Mouse (Mus musculus): ENCODE data around the gene Ppa2.

The Ppa2 gene

DNA sequence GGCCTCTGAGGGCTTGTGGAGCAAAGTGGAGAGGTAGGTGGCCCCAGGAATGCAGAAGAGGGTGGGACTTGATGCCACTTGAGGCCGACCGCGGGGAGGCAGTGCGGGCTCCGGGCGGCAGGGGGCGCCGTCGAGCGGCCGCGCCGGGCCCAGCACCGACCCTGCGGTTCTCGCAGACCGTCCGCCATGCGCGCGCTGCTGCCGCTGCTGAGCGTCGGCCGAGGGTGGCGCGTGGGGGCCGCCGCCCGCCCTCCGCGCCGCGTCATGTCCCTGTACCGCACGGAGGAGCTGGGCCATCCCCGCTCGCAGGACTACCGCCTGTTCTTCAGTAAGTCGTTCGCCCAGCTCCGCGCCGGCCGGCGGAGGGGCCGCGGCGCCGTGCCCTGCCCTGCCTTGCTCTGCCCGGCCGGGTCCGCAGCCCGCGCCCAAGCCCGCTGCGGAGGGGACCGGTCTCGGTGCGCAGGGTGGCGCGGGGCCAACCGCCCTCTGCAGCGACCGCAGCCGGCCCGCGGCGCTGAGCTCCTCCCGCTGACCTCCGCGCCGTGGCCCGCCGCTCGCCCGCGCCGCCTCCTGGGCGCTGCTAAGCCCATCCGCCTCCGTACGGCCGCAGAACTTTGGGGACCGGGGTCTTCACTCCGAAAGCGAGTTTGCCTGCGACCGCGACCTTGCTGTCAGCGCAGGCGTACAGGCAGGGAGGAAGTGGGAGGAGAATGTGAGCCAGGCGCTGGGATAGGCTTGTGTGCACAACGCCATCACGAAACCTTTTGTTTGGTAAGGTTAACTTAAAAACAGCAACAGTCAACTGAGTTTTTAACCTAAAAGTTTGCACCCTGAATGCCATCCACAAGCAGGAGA is at the start of gene Ppa2:
Ppa2 (plus strand) TSS at position 157 of the 855 bp plus-strand sequence.
- DNase-seq (ENCODE audit: low read depth), result peak; percentile 49

DNA sequence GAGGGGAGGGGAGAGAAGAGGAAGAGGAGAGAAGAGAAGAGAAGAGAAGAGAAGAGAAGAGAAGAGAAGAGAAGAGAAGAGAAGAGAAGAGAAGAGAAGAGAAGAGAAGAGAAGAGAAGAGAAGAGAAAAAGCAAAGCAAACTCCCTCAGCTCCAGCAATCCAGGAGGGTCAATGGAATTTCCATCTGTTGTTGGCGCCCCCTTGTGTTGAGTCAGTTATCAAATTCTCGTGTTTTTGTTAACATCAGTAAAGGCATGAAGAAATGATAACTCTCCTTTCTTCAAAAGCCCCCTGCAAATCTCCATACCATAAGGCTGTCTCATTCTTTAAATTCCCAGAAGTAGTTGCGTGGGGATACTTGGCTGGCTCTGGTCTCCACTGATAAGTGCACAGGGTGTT is 38.0 kb upstream of the Ppa2 start:
- DNase-seq (ENCODE audit: low read depth), result peak; percentile 55

DNA sequence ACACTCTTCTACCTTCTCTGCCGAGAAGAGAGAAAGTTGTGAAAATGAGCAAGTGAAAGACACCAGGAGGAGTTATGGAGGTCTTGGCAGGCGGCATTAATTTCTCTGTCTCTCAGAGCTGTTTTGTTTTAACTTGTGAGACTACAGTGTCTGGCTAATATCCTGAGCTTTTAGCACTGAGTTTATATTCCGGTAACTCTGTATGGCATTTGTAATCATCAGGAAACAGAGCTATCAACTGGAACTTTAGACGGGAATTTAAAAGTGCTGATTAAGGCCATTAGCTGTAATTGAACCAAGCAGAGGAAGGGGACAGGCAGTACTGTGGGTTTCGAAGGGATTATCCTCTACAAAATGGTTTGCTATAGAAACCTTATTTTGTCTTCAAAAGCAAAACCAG is 25.3 kb upstream of the Ppa2 start:
- no peak for DNase-seq (ENCODE audit: low read depth)

DNA sequence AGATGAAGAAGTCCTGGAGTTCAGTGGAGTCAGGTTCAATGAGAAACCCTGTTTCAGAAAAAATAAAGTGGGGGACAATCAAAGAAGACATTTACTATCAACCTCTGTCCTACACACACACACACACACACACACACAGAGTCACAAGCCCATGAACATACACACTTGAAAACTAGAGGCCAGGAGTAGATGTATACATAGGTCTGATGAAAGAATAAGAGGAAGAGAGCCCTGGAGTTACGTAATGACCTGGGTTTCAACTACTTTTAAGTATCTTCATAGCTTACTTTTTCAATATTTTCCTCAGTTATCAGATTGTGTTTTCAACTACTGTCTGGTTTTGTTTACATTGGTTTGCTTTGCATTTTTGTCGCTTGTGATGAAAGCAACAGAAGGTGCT is 21.1 kb upstream of the Ppa2 start:
- DNase-seq (ENCODE audit: low read depth), result no peak

DNA sequence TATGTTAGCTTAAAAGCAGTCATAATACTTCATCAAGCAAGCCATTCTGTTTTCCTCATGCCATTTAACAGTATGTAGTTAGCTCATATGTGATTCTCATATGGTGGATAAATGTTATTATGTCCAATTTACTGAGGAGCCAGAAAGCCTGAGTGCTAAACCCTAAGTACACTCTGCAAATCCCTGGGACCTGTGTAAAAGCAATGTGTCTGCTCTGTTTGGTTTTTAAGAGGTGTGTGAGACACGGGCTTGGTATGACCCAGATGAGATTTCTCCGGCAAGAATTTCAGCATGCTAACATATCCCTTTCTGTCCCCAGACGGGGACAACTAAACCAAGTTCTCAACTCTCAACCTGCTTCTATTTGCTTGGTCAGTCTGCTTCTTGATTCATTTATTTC is 5.6 kb upstream of the Ppa2 start:
- no peak for DNase-seq (ENCODE audit: low read depth)

DNA sequence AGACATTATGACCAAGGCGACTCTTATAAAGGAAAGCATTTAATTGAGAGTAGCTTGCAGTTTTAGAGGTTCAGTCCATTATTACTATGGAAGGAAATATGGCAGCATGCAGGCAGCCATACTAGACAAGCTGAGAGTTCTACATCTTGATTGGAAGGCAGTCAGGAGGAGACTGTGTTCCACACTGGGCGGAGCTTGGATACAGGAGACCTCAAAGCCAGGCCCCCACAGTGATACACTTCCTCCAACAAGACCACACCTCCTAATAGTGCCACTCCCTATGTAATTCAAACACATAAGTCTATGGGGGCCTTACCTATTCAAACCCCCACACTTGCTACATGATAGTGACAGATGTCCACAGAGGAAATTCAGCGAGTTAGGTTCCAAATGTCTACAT is 1.5 kb upstream of the Ppa2 start:
- no peak for DNase-seq (ENCODE audit: low read depth)

DNA sequence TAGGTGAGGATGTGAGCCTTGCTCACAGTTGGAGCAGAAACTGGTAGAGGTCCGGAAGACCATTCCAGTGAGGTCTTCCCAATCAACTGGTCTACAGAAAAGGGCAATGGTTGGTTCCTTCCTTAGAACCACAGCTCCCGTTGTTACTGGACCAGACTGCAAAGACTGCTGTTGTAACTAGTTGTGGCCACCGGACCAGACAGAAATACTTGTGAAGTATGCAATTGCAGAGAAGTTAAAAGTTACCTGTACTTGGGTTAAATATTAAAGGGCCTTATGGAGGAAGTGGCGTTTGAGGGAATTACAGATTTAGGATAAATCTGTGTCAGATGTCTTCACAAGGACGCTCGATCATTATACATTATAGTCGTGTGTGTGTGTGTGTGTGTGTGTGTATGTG is 551 bp upstream of the Ppa2 start:
- no peak for DNase-seq (ENCODE audit: low read depth)

DNA sequence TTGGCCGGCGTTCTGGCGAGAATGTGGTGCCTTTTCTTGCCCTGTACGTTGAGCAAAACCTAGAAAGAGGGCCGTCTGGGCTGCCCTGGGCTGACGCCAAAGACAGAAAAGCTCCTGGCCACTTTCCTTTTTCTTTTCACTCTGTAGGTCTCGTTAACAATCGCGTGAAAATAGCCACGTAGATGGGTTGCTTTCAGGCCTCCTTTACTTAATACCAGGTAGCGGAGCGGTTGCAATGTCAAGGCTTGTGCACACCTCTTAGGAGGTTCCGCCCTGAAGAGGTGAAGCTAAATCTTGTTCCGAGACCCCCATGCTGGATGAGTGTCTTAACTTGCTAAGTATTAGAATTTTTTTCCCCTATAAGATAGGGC is 884 bp downstream of the Ppa2 start:
- no peak for DNase-seq (ENCODE audit: low read depth)

DNA sequence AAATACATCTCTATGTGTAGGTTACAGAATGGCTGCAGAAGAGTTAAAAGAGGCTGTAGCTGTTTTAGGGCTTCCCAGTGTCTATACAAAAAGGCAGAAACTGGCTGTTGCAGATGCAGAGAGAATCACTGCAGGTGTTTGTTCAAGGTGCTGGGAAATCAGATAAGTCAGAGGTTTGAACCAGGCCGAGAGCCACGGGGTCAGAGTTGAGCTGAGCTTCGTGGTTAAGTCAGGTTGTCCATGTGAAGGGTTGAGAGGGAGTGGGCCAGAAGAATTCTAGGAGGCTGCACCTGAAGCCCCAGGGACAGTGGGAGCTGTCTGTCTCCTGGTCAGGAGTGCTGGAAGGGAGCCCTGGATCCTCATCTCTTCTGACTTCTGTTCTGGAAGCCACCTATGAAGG is 2.4 kb downstream of the Ppa2 start:
- no peak for DNase-seq (ENCODE audit: low read depth)

DNA sequence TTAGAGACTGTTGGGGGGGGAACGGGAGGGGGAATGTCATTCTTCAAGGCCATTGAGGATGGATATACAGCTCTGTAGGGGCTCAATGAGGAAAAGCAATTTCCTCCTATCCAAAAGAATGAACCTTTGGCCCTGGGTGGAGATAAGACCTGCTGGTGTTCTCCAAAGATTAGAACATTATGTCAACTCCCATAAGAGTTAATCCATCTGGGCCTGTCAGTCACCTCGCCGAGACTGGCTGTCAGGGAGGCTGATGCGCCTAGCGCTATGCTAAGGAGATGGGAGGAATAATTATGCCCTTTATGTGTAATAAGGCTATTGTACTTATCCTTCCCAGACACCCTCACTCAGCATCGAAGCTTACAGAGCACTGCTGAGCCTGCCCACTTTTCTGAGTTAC is 2.9 kb downstream of the Ppa2 start:
- no peak for DNase-seq (ENCODE audit: low read depth)

DNA sequence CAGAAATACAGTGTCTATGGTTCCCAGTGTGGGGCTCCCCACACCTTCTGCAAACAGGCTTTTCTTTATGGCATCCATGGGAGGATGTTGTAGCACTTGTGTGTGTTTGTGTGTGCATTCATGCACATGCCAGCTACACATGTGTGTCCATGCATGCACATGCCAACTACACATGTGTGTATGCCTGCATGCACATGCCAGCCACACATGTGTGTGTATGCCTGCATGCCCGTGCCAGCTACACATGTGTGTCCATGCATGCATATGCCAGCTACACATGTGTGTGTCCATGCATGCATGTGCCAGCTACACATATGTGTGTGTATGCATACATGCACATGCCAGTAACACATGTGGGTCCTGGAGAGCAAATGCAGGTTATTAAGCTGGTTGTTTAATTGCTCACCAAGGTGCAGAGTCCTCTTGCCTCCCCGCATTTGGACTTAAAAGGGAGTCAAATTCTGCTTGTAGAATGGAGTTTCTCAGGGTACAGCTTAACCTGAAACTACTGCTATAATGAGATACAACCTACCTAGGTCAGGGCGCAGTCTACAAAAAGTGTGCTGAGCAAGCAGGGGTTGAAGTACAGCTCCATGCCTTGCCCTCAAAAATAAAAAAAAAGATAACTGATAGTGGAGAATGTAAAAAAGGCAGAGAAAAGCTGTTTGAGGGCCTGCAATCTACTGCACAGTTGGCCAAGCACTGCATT is 3.7 kb downstream of the Ppa2 start:
- no peak for DNase-seq (ENCODE audit: low read depth)

DNA sequence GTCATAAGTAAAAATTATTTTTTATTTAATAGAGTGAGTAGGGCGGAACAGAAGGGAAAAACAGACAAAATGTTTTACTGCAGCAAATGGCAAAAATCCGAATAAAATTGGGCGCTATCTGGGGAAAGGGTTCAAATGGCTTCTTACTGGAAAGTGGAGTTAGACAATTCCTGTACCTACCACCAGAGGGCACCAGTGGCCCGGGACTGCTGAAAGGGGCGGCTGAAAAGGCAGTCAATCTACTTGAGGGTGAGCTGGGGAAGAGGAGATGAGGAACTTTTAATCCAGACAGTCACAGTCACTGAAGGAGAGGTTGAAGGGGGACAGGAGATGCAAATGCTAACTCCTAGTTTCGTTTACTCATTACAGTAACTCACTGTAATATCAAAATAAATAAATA is 4.6 kb downstream of the Ppa2 start:
- no peak for DNase-seq (ENCODE audit: low read depth)

DNA sequence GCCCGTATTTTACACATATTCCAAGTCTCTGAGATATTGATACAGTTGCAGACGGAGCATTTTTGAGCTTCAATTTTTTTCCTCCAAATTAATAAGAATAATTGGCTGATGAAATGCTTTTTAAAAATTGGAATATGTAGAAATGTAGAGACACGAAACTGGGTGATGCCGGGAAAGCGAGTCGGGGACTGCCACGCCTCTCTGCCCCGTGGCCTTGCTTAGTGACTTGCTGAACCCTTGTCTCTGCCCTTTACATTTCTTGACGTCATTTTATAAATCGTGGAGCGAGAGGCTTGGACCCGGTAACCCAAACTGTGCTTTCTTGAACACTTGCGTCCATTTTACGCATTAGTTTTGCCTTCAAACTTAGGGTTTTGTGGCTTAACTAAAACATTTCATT is 5.1 kb downstream of the Ppa2 start:
- DNase-seq (ENCODE audit: low read depth), result no peak

DNA sequence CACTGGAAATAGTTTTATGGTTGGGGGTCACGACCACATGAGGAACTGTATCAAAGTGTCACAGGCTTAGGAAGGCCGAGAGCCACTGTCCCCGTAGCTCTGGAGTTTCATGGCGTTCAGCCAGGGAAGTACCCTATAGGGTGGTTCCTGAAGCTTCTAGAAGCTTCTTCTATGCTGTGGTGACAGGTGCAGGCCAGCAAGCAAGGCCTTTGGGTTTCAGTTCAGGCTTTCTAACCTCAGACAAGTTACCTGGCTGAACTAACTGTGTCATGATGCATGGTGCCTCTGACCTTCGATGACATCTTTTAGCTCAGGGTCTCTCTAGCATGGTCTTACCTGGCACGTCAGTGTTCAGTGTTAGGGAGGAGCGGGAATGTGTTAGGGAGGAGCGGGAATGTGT is 5.7 kb downstream of the Ppa2 start:
- DNase-seq (ENCODE audit: low read depth), result no peak

DNA sequence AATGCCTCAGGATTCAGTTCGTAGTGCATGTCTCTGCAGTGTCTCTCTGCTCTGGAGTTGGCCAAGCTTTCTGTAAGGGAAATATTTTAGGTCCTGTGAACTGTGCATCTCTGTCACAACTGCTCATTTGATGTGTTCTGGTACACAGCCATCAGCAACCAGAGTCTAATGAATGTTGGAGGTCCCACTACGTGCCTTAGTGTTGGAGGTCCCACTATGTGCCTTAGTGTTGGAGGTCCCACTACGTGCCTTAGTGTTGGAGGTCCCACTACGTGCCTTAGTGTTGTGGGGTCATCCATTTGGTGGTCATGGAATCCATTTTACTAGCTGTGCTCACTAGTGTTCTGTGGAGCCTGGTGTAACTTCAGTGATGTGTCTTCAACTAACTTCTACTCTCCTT is 7.9 kb downstream of the Ppa2 start:
- DNase-seq (ENCODE audit: low read depth), result no peak

DNA sequence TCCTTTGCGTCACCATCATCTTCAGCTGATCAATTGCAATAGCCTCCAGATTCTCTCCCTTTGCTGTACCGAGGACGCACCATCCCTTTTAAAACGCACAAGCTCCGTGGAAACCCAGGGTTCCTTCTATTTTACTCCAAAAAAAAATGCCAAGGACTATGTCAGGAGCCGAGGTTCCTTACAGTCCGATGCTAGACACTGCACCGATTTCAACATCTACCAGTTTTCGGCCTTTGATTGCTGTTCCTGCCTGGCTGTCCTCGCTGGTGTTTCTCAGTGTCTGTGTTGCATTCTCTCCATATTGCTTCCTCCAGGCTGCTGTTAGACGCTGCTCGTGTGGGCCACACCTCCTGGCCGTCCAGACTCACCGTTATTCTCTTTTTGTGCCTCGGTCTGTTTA is 8.7 kb downstream of the Ppa2 start:
- DNase-seq (ENCODE audit: low read depth), result no peak

DNA sequence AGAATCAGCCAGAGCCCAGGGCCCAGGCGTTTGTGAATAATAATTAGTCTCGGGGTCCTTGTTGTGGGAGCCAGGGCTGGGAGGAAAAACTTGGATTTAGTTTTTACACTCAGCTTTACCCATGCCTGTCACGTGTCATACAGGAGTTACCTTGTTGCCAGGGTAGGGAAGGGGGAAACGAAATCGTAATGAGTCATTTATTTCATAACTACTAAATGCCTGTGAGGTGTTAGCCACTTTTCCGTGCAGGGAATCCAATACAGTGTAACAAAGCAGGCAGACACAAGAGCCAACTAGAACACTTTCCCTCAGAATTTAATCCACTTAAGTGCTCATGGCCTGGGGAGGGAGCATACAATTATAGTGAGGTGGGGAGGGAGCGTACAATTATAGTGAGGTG is 9.9 kb downstream of the Ppa2 start:
- no peak for DNase-seq (ENCODE audit: low read depth)

DNA sequence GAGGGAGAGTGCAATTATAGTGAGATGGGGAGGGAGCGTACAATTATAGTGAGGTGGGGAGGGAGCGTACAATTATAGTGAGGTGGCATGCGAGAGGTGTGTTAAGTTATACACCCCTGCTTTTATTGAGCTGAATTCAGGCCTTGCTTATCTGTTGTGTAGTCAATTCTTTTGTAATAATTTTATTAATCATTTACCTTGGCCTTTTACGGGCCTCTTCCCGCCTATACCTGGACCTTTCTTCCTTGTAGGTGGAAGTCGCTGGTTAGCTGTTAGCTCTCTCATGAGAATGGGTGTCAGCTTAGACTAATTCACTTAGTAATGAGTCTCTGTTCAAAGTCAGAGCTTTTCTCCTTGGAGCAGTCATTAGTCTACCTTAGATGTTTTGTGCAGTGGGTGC is 10.4 kb downstream of the Ppa2 start:
- DNase-seq (ENCODE audit: low read depth), result no peak

DNA sequence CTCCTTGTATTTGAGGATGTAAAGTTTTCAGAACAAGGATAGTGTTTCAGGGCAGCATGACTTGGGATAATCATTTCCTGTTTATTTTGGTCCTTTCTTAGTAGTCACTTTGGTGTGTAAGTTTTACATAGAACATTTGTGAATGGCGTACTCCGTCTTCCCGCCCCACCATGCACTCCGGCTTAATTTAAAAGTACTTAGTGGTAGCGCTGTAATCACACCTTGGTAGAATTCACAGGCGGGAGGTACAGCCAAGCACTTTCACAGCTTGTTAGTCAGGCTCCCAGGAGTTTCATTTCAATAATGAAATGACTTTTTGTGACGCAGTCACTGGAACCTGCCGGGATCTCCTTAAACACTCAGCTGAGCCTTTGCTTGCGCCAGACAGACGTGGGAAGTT is 12.0 kb downstream of the Ppa2 start:
- DNase-seq (ENCODE audit: low read depth), result no peak

DNA sequence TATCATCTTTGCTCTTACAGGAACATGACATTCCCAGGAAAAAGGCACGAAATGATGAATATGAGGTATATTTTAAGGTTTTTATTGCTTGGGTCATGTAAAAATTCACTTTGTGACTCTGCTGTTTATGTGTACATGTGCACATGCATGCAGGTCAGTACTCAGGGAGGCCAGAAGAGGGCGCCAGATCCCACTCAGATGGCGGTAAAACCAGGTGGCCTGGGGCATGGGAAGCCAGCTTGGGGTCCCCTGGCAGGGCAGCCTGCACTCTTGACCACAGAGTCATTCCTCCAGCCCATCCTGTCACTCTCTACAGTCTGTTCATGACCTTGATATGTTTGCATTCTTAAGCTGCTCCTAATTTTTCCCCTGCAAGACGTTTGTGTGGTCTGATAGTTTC is 12.6 kb downstream of the Ppa2 start:
- DNase-seq (ENCODE audit: low read depth), result no peak

DNA sequence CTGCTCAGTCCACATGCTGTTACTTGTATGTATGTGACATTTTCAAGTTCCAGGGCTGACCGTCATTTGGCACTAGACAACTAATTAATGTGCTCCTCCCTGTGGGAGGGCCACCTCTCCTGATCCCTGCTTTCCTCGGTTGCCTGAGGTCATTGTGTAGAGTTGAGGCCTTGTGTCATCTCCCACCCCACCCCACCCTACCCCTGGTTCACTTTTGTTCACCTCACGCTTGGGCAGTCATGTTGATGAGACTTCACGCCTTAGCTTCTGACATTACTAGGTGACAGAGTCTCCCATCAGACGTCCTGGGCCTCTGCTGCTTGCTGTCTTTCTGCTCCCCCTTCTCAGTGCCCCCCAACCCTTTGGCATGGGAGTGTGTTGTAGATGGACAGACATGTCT is 15.2 kb downstream of the Ppa2 start:
- no peak for DNase-seq (ENCODE audit: low read depth)

DNA sequence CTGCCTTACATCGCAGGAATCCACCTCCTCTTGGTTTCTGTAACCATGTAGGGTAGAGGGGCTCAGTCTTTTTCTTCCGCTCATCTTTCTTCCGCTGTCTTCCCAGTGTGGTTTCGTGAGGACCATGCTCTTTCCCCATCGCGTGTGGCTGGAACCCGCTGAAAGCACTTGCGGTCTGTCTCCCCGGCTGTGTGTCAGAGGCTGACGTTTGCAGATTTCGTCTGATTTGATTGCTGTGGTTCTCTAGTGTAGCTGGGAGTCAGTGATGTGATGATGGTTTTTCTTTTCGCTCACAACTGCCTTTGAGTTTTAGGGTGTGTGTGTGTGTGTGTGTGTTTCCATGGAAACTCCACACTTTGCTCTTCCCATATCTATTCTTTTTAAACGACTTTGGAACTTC is 18.6 kb downstream of the Ppa2 start:
- DNase-seq (ENCODE audit: low read depth), result no peak

DNA sequence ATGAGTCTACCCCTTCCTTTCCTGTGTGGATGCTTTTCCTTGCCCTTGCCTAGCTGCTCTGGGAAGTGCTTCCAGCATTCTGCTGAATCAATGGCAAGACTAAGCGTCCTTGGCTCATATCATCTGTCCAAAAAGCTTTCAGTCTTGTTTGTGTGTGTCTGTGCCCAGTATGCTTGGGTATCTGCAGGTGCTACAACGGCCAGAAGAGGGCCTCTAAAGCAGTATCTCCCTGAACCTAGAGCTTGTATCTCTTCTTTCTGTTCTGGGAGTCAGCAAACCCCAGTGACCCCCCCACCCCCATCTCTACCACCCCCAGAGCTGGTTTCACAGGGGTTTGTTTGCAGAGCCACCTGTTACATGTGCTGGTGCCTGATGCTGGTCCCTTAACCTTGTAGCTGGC is 19.5 kb downstream of the Ppa2 start:
- DNase-seq (ENCODE audit: low read depth), result no peak
